In genomic region chr12:107154668-107155067, GRCm38 (mm10) we compare ENCODE assay signal across 28 mouse cellular contexts.
DNase-seq lines count a peak whose midpoint lies in the region; TF ChIP-seq lines count a peak whose summit lies in the region.
"Had no signal": no experiment of that assay in that cellular context is flagged by ENCODE, and none has a peak within 500 bp of the region (broad histone marks: within the 10 kb centered on the region; RNA-seq: fewer than 3 reads in every experiment).

No protein-coding gene starts in this region.

- no peaks in the 10 kb centered on the region for H3K36me3 ChIP-seq in thymus, adult 2 months (ENCODE audit: control insufficient read depth, insufficient read depth, low read length)
- H3K36me3 ChIP-seq in kidney, adult 2 months (ENCODE audit: control insufficient read depth, insufficient read depth, low read length) = no peaks in the 10 kb centered on the region
- H3K36me3 ChIP-seq: embryonic facial prominence, embryonic 12.5 days; heart, embryonic 12.5 days; hindbrain, embryonic 10.5 days; hindbrain, embryonic 15.5 days; liver, embryonic 12.5 days; midbrain, embryonic 12.5 days had no signal

- no peaks in the 10 kb centered on the region for H3K27me3 ChIP-seq in thymus, adult 2 months (ENCODE audit: control insufficient read depth, insufficient read depth, low read length)
- H3K27me3 ChIP-seq in kidney, adult 2 months (replicated peaks; ENCODE audit: control insufficient read depth, insufficient read depth, low read length) = no peaks in the 10 kb centered on the region
- H3K27me3 ChIP-seq: embryonic facial prominence, embryonic 12.5 days; hindbrain, embryonic 15.5 days; megakaryocyte, embryonic 14.5 days; midbrain, embryonic 12.5 days had no signal

- 23% methylated on average over 2 of the region's 2 CpGs for WGBS in thymus, adult 2 months
- WGBS in kidney, adult 2 months = 88% methylated on average over 2 of the region's 2 CpGs

- peaks cover 59% of the 10 kb centered on the region for H3K4me1 ChIP-seq in thymus, adult 2 months (replicated peaks; ENCODE audit: control insufficient read depth, insufficient read depth, low read length)
- H3K4me1 ChIP-seq in kidney, adult 2 months (ENCODE audit: control insufficient read depth, insufficient read depth, low read length) = no peaks in the 10 kb centered on the region
- H3K4me1 ChIP-seq: heart, embryonic 12.5 days; hindbrain, embryonic 15.5 days; liver, embryonic 12.5 days; megakaryocyte, embryonic 14.5 days; midbrain, embryonic 12.5 days had no signal

- TF ChIP-seq POLR2A in thymus, adult 2 months (IDR thresholded peaks at IDR 0.05; ENCODE audit: control insufficient read depth, extremely low read depth, insufficient read depth, low read length, poor library complexity) = no peak
- TF ChIP-seq POLR2A in kidney, adult 2 months (IDR thresholded peaks at IDR 0.05; ENCODE audit: low read depth, low read length) = no peak

- no peak overlapping the region for H3K4me3 ChIP-seq in thymus, adult 2 months (ENCODE audit: control insufficient read depth, insufficient read depth, low read length)
- H3K4me3 ChIP-seq in kidney, adult 2 months (ENCODE audit: insufficient read depth, low read depth, low read length) = no peak overlapping the region
- H3K4me3 ChIP-seq: embryonic facial prominence, embryonic 12.5 days; heart, embryonic 12.5 days; hindbrain, embryonic 10.5 days; hindbrain, embryonic 15.5 days; liver, embryonic 12.5 days; megakaryocyte, embryonic 14.5 days; midbrain, embryonic 12.5 days; myocyte had no signal

- peak; percentile 11 for DNase-seq in right cerebral cortex, postnatal 25 days
- DNase-seq in right cerebral cortex, postnatal 4 days = no peak
- DNase-seq in layer of hippocampus, adult 9-10 months (ENCODE audit: low spot score) = peak; percentile 29
- peak; percentile 44 for DNase-seq in thymus, adult 2 months
- peak; percentile 54 for DNase-seq in thymus, postnatal 4 days
- no peak for DNase-seq in kidney, adult 2 months
- DNase-seq in spleen, postnatal 14 days (ENCODE audit: low spot score in 2 of 2) = no peak
- no peak for DNase-seq in cerebellum, adult 11 months
- DNase-seq: adrenal gland, adult 8-10 months; B cell, adult 2 months; cerebellum, adult 9-10 months; embryo, embryonic 11 days; gastrocnemius, postnatal 14 days; heart, adult 18-20 months; kidney, adult 8-10 months; left cerebral cortex, postnatal 4 days; liver, postnatal 0 days; lung, postnatal 4 days; retina, postnatal 1 day had no signal

- TF ChIP-seq CTCF in thymus, adult 2 months (IDR thresholded peaks at IDR 0.05; ENCODE audit: borderline replicate concordance, control insufficient read depth, extremely low read depth, insufficient read depth, low read length, poor library complexity) = no peak
- no peak for TF ChIP-seq CTCF in kidney, adult 2 months (conservative IDR thresholded peaks at IDR 0.05; ENCODE audit: insufficient read depth, insufficient read length, low read depth, low read length)

- peak overlapping the region; percentile 77 for H3K27ac ChIP-seq in thymus, adult 2 months (ENCODE audit: control insufficient read depth, insufficient read depth, low read length)
- H3K27ac ChIP-seq in kidney, adult 2 months (ENCODE audit: insufficient read depth, low read depth, low read length) = no peak overlapping the region
- H3K27ac ChIP-seq: embryonic facial prominence, embryonic 12.5 days; hindbrain, embryonic 10.5 days; hindbrain, embryonic 15.5 days; kidney, postnatal 0 days; liver, embryonic 12.5 days; midbrain, embryonic 12.5 days had no signal

Comparison
In these comparisons a context has a peak if more than half of its experiments do, and no peak if none do; other contexts are left out.
1. DNase-seq: peak in right cerebral cortex, postnatal 25 days (single experiment), layer of hippocampus, adult 9-10 months (single experiment), thymus, adult 2 months (single experiment) and thymus, postnatal 4 days (single experiment); none in right cerebral cortex, postnatal 4 days (single experiment), kidney, adult 2 months (single experiment), spleen, postnatal 14 days (0 of 2) and cerebellum, adult 11 months (single experiment).